Comparison of ENCODE assay signal across 11 mouse cellular contexts in genomic region chr8:121675701-121676100, GRCm38 (mm10). TPM values are rescaled to one million over a fixed set of nuclear protein-coding genes. Genes with fewer than 3 reads are reported as not detected.
A peak's percentile ranks its signal among the peaks of the same experiment; 100 is the strongest.
DNase-seq lines count a peak whose midpoint lies in the region; ATAC-seq and TF ChIP-seq lines count a peak whose summit lies in the region.
"Had no signal": no experiment of that assay in that cellular context is flagged by ENCODE, and none has a peak within 500 bp of the region (broad histone marks: within the 10 kb centered on the region; RNA-seq: fewer than 3 reads in every experiment).

No protein-coding gene starts in this region.

- no peak for DNase-seq in layer of hippocampus, adult 2 months (ENCODE audit: low spot score in 2 of 2)
- no peak for DNase-seq in layer of hippocampus, adult 9-11 months
- peak; percentile 55 for DNase-seq in adrenal gland, postnatal 10 days
- peak; percentile 34 for DNase-seq in heart, postnatal 4 days
- DNase-seq in lung, postnatal 25 days (ENCODE audit: low spot score), result peak; percentile 79
- no peak for DNase-seq in frontal cortex, postnatal 25 days (ENCODE audit: low spot score in 2 of 2)
- no peak for DNase-seq in hindbrain, embryonic 10.5 days (ENCODE audit: low spot score)

- no peak overlapping the region for H3K4me3 ChIP-seq in layer of hippocampus, adult 2 months
- no peak overlapping the region for H3K4me3 ChIP-seq in hindbrain, embryonic 10.5 days
- H3K4me3 ChIP-seq: heart, embryonic 15.5 days had no signal

- no peak for TF ChIP-seq CTCF in layer of hippocampus, adult 2 months (conservative IDR thresholded peaks at IDR 0.05)

- H3K27ac ChIP-seq in layer of hippocampus, adult 2 months, result peak overlapping the region; percentile 30
- H3K27ac ChIP-seq in hindbrain, embryonic 10.5 days, result no peak overlapping the region
- H3K27ac ChIP-seq: heart, embryonic 15.5 days had no signal

- no peaks in the 10 kb centered on the region for H3K27me3 ChIP-seq in hindbrain, embryonic 10.5 days (ENCODE audit: insufficient read depth, poor library complexity, severe bottlenecking)
- H3K27me3 ChIP-seq: heart, embryonic 15.5 days had no signal

- no peak for ATAC-seq in granulocyte monocyte progenitor cell, adult 5-6 weeks (replicated peaks; ENCODE audit: poor library complexity, severe bottlenecking)
- ATAC-seq: Patski had no signal

- H3K36me3 ChIP-seq in hindbrain, embryonic 10.5 days, result no peaks in the 10 kb centered on the region
- H3K36me3 ChIP-seq: heart, embryonic 15.5 days had no signal

- 57% methylated on average over 20 of the region's 20 CpGs for WGBS in hindbrain, embryonic 10.5 days

- peaks cover 6% of the 10 kb centered on the region for H3K4me1 ChIP-seq in hindbrain, embryonic 10.5 days (replicated peaks)
- H3K4me1 ChIP-seq: heart, embryonic 15.5 days had no signal

- H3K9me3 ChIP-seq in hindbrain, embryonic 10.5 days, result no peaks in the 10 kb centered on the region
- H3K9me3 ChIP-seq: heart, embryonic 15.5 days had no signal

RNA-seq across cellular contexts. Expression of gene Zcchc14, which starts 23.0 kb away (rescaled TPM):
- 10 to 100 TPM; 92.5 to 93.2 TPM for total RNA-seq in layer of hippocampus, adult 2 months (2021)
- 10 to 100 TPM; 38.0 to 47.6 TPM for total RNA-seq in adrenal gland, postnatal 10 days (2021)
- 10 to 100 TPM; 41.0 to 42.9 TPM for total RNA-seq in heart, postnatal 4 days (2021)
- total RNA-seq in granulocyte monocyte progenitor cell, adult 5-6 weeks (2014; fragmentation: Nextera tagmentation), result not detected in 2 replicates
- total RNA-seq in granulocyte monocyte progenitor cell, adult 5-6 weeks (2017), result 0.30 TPM in 1 of 2 replicates, not detected in the other
- polyA plus RNA-seq in hindbrain, embryonic 10.5 days (2016; fragmentation: Nextera tagmentation; extraction: Ambion mirVana), result 14.6 and 17.3 TPM in 2 replicates

RNA-seq across cellular contexts. Expression of gene Jph3, which starts 53.7 kb away (rescaled TPM):
- total RNA-seq in layer of hippocampus, adult 2 months (2021), result 100 to 1,000 TPM; 318 to 346 TPM
- total RNA-seq in adrenal gland, postnatal 10 days (2021), result 1 to 10 TPM; 2.7 to 4.6 TPM
- under 1 TPM in 1 of 2 experiments, not detected in 1; 0.07 TPM for total RNA-seq in heart, postnatal 4 days (2021)
- not detected in 2 replicates for total RNA-seq in granulocyte monocyte progenitor cell, adult 5-6 weeks (2014; fragmentation: Nextera tagmentation)
- not detected in 2 replicates for total RNA-seq in granulocyte monocyte progenitor cell, adult 5-6 weeks (2017)
- 10.1 and 22.4 TPM in 2 replicates for polyA plus RNA-seq in hindbrain, embryonic 10.5 days (2016; fragmentation: Nextera tagmentation; extraction: Ambion mirVana)
- total RNA-seq: common myeloid progenitor, adult 5-6 weeks had no signal

Comparison
In these comparisons a context has a peak if more than half of its experiments do, and no peak if none do; other contexts are left out.
1. DNase-seq: peak in adrenal gland, postnatal 10 days (single experiment), heart, postnatal 4 days (single experiment) and lung, postnatal 25 days (single experiment); none in layer of hippocampus, adult 2 months (0 of 2), layer of hippocampus, adult 9-11 months (single experiment), frontal cortex, postnatal 25 days (0 of 2) and hindbrain, embryonic 10.5 days (single experiment).
2. RNA of gene Zcchc14, which starts 23.0 kb away (total RNA-seq): 92.5 to 93.2 TPM in layer of hippocampus, adult 2 months, 38.0 to 47.6 TPM in adrenal gland, postnatal 10 days and 41.0 to 42.9 TPM in heart, postnatal 4 days; 0.30 TPM in granulocyte monocyte progenitor cell, adult 5-6 weeks; every median in the first group is over 10 times any median in the second.
3. RNA of gene Jph3, which starts 53.7 kb away (total RNA-seq): 318 to 346 TPM in layer of hippocampus, adult 2 months; 2.7 to 4.6 TPM in adrenal gland, postnatal 10 days, 0.07 TPM in heart, postnatal 4 days and not detected in granulocyte monocyte progenitor cell, adult 5-6 weeks; every median in the first group is over 10 times any median in the second.